Mouse (Mus musculus): ENCODE measurements around the gene Xrcc1. TPM values are rescaled to one million over a fixed set of nuclear protein-coding genes. Genes with fewer than 3 reads are reported as not detected.
A peak's percentile ranks its signal among the peaks of the same experiment; 100 is the strongest.

The Xrcc1 gene
- polyA plus RNA-seq, 1 experiment from 2014 or later: 60.2 TPM

DNA sequence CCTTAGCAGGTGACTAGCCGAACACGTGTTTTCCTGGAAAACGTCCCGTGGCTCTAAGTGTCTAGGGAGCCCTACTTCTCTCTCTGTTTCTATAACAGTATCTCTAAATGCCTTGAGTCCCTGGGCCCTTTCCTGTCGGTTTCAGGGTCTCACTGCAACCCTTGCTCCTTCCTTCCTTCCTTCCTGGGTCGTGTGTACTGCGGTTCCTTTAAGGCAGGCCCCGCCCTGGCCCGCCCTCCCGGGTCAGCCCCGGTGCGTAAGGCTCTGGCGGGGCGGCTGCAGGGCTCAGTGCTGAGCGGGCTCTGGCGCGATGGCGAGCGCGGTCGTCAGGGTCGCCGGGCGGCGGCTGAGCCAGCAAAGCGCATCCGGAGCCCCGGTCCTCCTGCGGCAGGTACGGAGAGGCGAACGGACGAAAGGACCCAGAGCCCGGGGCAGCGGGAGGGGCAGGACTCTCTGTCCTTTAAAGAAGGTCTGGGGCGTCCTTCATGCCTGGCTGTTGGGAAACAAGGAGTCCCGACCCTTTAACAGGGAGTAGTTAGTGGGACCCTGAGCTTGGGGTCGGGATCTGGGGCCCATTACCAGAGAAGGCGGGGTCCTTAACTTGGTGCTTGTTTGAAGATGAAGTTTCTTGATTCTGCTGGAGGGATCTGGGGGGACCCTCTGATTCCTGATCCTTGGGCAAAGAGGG is 47.7 kb downstream of the Xrcc1 start:
- H3K9ac ChIP-seq (replicated peaks): peak overlapping the region; percentile 65
- H3K36me3 ChIP-seq: no peaks in the 10 kb centered on the region
- WGBS: 2% methylated on average over 39 of the region's 39 CpGs
- H3K27ac ChIP-seq (replicated peaks): no peak overlapping the region
- H3K9me3 ChIP-seq (replicated peaks): no peaks in the 10 kb centered on the region
- peaks cover 22% of the 10 kb centered on the region for H3K4me1 ChIP-seq
- H3K4me3 ChIP-seq (replicated peaks): peak overlapping the region; percentile 69
- peaks cover 5% of the 10 kb centered on the region; the same call in 1 of the 2 replicates for H3K27me3 ChIP-seq (replicated peaks)
- ATAC-seq (ENCODE audit: low FRiP score): peak; percentile 90
- peak overlapping the region; percentile 73 for H3K4me2 ChIP-seq

- peak; percentile 19; the same call in 1 of the 2 replicates for ATAC-seq (ENCODE audit: low FRiP score)
- Histone ChIP-seq H3K4me2 (peak overlapping the region; percentile 73), H3K4me1 (peaks cover 22% of the 10 kb centered on the region), H3K9ac (replicated peaks) (peak overlapping the region; percentile 65), H3K27ac (replicated peaks) (no peak overlapping the region), H3K36me3 (no peaks in the 10 kb centered on the region), H3K27me3 (replicated peaks) (peaks cover 5% of the 10 kb centered on the region; the same call in 1 of the 2 replicates), H3K4me3 (replicated peaks) (peak overlapping the region; percentile 69), H3K9me3 (replicated peaks) (no peaks in the 10 kb centered on the region)
- 3% methylated on average over 13 of the region's 13 CpGs for WGBS
Observed at GRCm38 (mm10) chr7:24594309-24594803, 48.3 kb downstream of the Xrcc1 start.

DNA sequence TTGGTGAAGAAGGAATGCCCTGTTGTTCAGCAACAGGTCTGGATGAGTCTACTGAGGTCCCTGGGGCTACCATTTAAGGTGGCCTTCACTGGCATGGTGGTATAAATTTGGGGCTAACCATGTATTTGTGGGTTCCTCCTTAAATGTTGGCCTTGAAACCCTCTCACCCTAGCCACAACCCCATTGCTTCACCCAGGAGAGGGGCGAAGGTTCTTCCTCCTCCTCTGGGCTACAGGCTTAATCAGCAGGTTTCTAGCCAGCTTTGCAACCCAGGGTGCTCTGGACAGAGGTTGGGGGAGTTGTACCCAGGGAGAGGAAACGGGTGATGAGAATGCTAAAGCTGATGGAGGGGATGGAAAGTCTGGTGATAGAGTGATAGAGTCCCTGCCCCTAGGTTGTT is 49.4 kb downstream of the Xrcc1 start:
- WGBS: 85% methylated on average over 2 of the region's 2 CpGs

GRCm38 (mm10) chr7:24598121-24598520 is 52.0 kb downstream of the Xrcc1 start:
- Histone ChIP-seq H3K27ac (replicated peaks) (no peak overlapping the region), H3K36me3 (no peaks in the 10 kb centered on the region), H3K9me3 (replicated peaks) (no peaks in the 10 kb centered on the region), H3K4me1 (peaks cover 24% of the 10 kb centered on the region), H3K27me3 (replicated peaks) (peaks cover 5% of the 10 kb centered on the region; the same call in 1 of the 2 replicates), H3K4me3 (replicated peaks) (no peak overlapping the region), H3K4me2 (no peak overlapping the region), H3K9ac (replicated peaks) (no peak overlapping the region)
- ATAC-seq (ENCODE audit: low FRiP score): no peak
- WGBS: 77% methylated on average over 4 of the region's 4 CpGs

More for the DNA sequence above, 49.4 kb downstream of the Xrcc1 start:
- Histone ChIP-seq H3K4me3 (replicated peaks) (no peak overlapping the region), H3K36me3 (no peaks in the 10 kb centered on the region), H3K27me3 (replicated peaks) (peaks cover 5% of the 10 kb centered on the region; the same call in 1 of the 2 replicates), H3K9me3 (replicated peaks) (no peaks in the 10 kb centered on the region), H3K9ac (replicated peaks) (no peak overlapping the region), H3K4me1 (peaks cover 22% of the 10 kb centered on the region), H3K27ac (replicated peaks) (no peak overlapping the region), H3K4me2 (no peak overlapping the region)
- no peak for ATAC-seq (ENCODE audit: low FRiP score)

DNA sequence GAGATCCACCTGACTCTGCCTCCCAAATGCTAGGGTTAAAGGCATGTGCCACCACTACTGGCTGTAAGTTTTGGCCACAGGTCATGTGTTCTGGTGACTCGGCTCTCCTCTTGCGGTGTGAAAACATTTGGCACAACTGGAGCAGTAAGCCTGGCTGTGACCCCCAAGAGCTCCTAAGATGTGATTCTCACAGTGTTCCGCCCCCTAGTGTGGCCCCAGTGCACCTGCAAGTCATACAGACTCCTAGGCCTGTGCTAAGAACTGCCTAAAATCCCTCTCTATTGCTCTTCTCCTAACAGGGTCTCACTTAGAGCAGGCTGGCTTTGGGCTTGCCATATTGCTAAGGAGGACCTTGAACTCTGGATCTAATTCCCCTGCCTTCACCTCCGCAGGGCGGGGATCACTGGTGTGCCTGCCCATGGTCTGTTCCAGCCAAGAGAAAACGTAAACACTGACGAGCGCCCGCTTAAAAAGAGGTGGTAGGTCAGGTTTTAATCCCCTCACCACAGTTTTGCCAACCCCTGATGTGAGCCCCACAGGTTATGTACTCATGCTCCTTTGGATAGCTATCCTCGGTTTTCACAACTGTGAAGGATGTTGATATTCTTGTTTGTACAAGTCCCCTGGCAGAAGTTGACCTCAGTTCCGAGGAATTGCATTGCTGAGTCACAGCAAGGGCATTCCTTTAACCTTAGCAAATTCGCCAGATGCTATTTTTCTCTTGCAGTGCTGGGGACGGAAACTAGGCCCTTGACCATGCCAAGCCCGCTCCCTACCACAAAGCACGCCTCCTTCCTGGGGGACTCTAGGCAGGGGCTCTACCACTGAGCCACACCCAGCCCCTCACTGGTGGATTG is 53.4 kb downstream of the Xrcc1 start:
- H3K9me3 ChIP-seq (replicated peaks): no peaks in the 10 kb centered on the region
- no peak for ATAC-seq (ENCODE audit: low FRiP score)
- H3K4me2 ChIP-seq: no peak overlapping the region
- no peak overlapping the region for H3K9ac ChIP-seq (replicated peaks)
- 81% methylated on average over 15 of the region's 15 CpGs for WGBS
- peaks cover 5% of the 10 kb centered on the region; the same call in 1 of the 2 replicates for H3K27me3 ChIP-seq (replicated peaks)
- no peak overlapping the region for H3K4me3 ChIP-seq (replicated peaks)
- H3K4me1 ChIP-seq: peaks cover 13% of the 10 kb centered on the region
- H3K36me3 ChIP-seq: no peaks in the 10 kb centered on the region
- no peak overlapping the region for H3K27ac ChIP-seq (replicated peaks)

DNA sequence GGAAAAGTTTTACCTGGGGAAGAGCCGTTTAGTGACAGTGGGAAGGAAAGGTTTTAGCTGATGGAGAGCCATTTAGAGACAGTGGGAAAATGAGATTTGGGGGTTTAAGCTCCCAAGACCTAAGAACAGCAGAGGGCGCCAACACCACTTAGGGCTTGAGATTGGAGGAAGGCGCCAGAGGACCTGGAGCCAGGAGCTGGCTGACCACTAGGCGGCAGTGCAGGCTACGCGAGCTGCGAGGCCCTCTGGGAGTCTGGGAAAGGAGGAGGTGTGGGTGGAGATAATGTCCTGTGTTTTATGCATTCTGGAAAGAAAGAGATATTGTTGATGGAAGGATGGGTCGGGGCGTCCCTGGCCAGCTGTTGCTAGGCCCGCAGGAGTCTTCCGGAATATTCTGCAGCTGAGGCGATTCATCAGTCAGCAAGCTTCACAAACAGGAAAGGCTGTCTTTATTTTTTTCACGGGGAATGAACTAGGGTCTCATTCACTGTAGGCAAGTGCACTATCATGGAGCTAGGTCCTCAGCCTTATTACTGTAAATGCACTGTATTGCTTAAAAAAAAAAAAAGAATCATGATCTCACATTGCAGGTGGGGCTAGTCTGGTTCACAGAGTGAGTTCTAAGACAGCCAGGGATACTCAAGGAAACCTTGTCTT is 55.0 kb downstream of the Xrcc1 start:
- Histone ChIP-seq H3K4me3 (replicated peaks) (peak overlapping the region; percentile 27), H3K9me3 (replicated peaks) (no peaks in the 10 kb centered on the region), H3K4me2 (peak overlapping the region; percentile 55), H3K27me3 (replicated peaks) (no peaks in the 10 kb centered on the region), H3K36me3 (no peaks in the 10 kb centered on the region), H3K4me1 (peaks cover 8% of the 10 kb centered on the region; the same call in 1 of the 2 replicates), H3K27ac (replicated peaks) (peak overlapping the region; percentile 65), H3K9ac (replicated peaks) (no peak overlapping the region)
- peak; percentile 93 for ATAC-seq (ENCODE audit: low FRiP score)
- 2% methylated on average over 13 of the region's 13 CpGs for WGBS

- ATAC-seq (ENCODE audit: low FRiP score): no peak
- H3K9ac ChIP-seq (replicated peaks): no peak overlapping the region
- H3K4me2 ChIP-seq: no peak overlapping the region
- H3K36me3 ChIP-seq: no peaks in the 10 kb centered on the region; the same call in 1 of the 2 replicates
- peaks cover 18% of the 10 kb centered on the region for H3K27me3 ChIP-seq (replicated peaks)
- WGBS: 85% methylated on average over 7 of the region's 7 CpGs
- H3K27ac ChIP-seq (replicated peaks): no peak overlapping the region
- no peak overlapping the region for H3K4me3 ChIP-seq (replicated peaks)
- H3K9me3 ChIP-seq (replicated peaks): no peaks in the 10 kb centered on the region
- peaks cover 16% of the 10 kb centered on the region for H3K4me1 ChIP-seq
Observed at GRCm38 (mm10) chr7:24605561-24605960, 59.5 kb downstream of the Xrcc1 start.

- Histone ChIP-seq H3K27ac (replicated peaks) (no peak overlapping the region), H3K4me1 (peaks cover 20% of the 10 kb centered on the region), H3K9me3 (replicated peaks) (no peaks in the 10 kb centered on the region), H3K36me3 (no peaks in the 10 kb centered on the region; the same call in 1 of the 2 replicates), H3K4me2 (no peak overlapping the region), H3K4me3 (replicated peaks) (no peak overlapping the region), H3K9ac (replicated peaks) (no peak overlapping the region), H3K27me3 (replicated peaks) (peaks cover 23% of the 10 kb centered on the region)
- WGBS: 85% methylated on average over 7 of the region's 7 CpGs
- no peak for ATAC-seq (ENCODE audit: low FRiP score)
Observed at GRCm38 (mm10) chr7:24606046-24606445, 60.0 kb downstream of the Xrcc1 start.

DNA sequence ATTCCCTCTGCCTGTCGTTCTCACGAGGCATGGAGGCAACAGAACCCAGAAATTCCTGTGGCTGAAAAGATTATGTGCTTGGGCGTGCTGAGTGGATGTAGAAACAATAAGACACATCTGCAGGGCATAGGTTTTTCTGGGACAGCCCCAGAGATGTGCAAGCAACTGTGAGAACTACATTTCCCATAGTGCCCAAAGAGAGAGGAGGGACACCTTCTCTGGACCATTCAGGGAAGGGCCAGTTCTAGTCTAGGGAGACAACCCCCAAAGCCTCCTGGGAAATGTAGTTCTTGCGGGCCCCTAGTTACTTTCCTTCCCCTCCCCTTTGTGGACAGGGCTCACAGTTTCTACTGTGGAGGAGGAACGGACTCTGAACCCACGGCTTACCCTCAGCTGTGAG is 61.9 kb downstream of the Xrcc1 start:
- ATAC-seq (ENCODE audit: low FRiP score): peak; percentile 63; the same call in 1 of the 2 replicates
- 49% methylated on average over 6 of the region's 6 CpGs for WGBS
- peaks cover 26% of the 10 kb centered on the region for H3K4me1 ChIP-seq
- H3K4me3 ChIP-seq (replicated peaks): no peak overlapping the region
- H3K9ac ChIP-seq (replicated peaks): no peak overlapping the region
- H3K9me3 ChIP-seq (replicated peaks): no peaks in the 10 kb centered on the region
- H3K27ac ChIP-seq (replicated peaks): no peak overlapping the region
- H3K36me3 ChIP-seq: no peaks in the 10 kb centered on the region; the same call in 1 of the 2 replicates
- no peak overlapping the region for H3K4me2 ChIP-seq
- H3K27me3 ChIP-seq (replicated peaks): peaks cover 41% of the 10 kb centered on the region

DNA sequence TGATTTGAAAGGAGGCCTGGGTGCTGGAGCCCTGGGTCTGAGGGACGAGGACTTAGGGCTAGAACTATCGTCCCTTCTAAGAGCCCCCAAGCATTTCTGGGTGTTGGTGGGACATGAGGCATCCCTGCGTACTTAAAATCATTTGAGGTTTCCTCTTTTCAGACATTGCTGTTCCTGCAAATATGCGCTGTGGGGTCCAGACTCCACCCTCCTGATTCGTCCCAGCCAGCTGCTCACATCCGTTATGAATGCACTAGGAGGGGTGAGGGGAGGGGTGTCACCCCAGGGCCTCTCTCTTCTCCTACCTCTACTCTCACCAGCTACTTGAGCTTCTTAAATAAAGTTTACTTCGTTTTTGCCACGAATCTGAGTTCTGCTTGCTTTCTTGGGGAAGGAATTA is 62.5 kb downstream of the Xrcc1 start:
- 0 out of 2 replicates have a peak, but pooled peaks have one; percentile 27 for ATAC-seq (ENCODE audit: low FRiP score)
- peaks cover 46% of the 10 kb centered on the region for H3K27me3 ChIP-seq (replicated peaks)
- 74% methylated on average over 8 of the region's 8 CpGs for WGBS

More for the DNA sequence above, 62.5 kb downstream of the Xrcc1 start:
- Histone ChIP-seq H3K9ac (replicated peaks) (no peak overlapping the region), H3K4me3 (replicated peaks) (no peak overlapping the region), H3K36me3 (no peaks in the 10 kb centered on the region; the same call in 1 of the 2 replicates), H3K4me2 (no peak overlapping the region), H3K4me1 (peaks cover 26% of the 10 kb centered on the region), H3K27ac (replicated peaks) (no peak overlapping the region), H3K9me3 (replicated peaks) (no peaks in the 10 kb centered on the region)

Measured in neural tube, embryonic 15.5 days (tissue).